Mouse (Mus musculus) midbrain, embryonic 14.5 days (tissue): Measurements from ENCODE around the gene Lpcat1. TPM values are rescaled to one million over a fixed set of nuclear protein-coding genes. Genes with fewer than 3 reads are reported as not detected.

ENCODE experiments used
- ATAC-seq: fragments of 200-750 bp; cut with Nextera tagmentation; 2 replicates; pipeline ENCODE4 v1.8.0; 2017; ENCODE audit warnings: moderate number of reproducible peaks, moderate library complexity; ENCODE audit not compliant: low FRiP score, low TSS enrichment
- DNase-seq: peaks from one replicate; pipeline ENCODE4 v3.0.0-alpha.2; 2015
- H3K27ac ChIP-seq: fragments of 300-500 bp; sonication (generic); replicated peaks from 2 replicates; pipeline ENCODE4 v1.5.1; 2014; ENCODE audit warnings: mild to moderate bottlenecking, low read depth, low read length, moderate library complexity
- H3K27me3 ChIP-seq: fragments of 300-500 bp; sonication (generic); 2 replicates; pipeline ENCODE4 v1.6.1; 2014; ENCODE audit warnings: low read length, control low read depth, mixed read lengths; ENCODE audit not compliant: control insufficient read depth, insufficient read depth
- H3K36me3 ChIP-seq: fragments of 300-500 bp; sonication (generic); 2 replicates; pipeline ENCODE4 v1.6.1; 2014; ENCODE audit warnings: low read length, control low read depth; ENCODE audit not compliant: control insufficient read depth, insufficient read depth
- H3K4me1 ChIP-seq: fragments of 300-500 bp; sonication (generic); 2 replicates; pipeline ENCODE4 v1.6.1; 2014; ENCODE audit warnings: mild to moderate bottlenecking, antibody characterized with exemption, low read length, control low read depth; ENCODE audit not compliant: control insufficient read depth, insufficient read depth
- H3K4me2 ChIP-seq: fragments of 300-500 bp; sonication (generic); 2 replicates; pipeline ENCODE4 v1.6.1; 2014; ENCODE audit warnings: mild to moderate bottlenecking, low read length, moderate library complexity
- H3K4me3 ChIP-seq: fragments of 300-500 bp; sonication (generic); replicated peaks from 2 replicates; pipeline ENCODE4 v1.5.1; 2014; ENCODE audit warnings: low read depth, low read length
- H3K9ac ChIP-seq: fragments of 300-500 bp; sonication (generic); replicated peaks from 2 replicates; pipeline ENCODE4 v1.6.1; 2014; ENCODE audit warnings: mild to moderate bottlenecking, low read length, moderate library complexity
- H3K9me3 ChIP-seq: fragments of 300-500 bp; sonication (generic); 2 replicates; pipeline ENCODE4 v1.6.1; 2016; ENCODE audit warnings: low read length, control low read depth, mixed read lengths; ENCODE audit not compliant: control insufficient read depth
- WGBS: fragments of 180-500 bp; shearing (Covaris S2); extraction: QIAGEN DNeasy Blood & Tissue Kit; methylation state at CpG from one replicate; pipeline ENCODE4 v1.1.7; 2014; 5-methylcytosine and 5-hydroxymethylcytosine counted together
- polyA plus RNA-seq: library from polyadenylated mRNA; unstranded; fragments of >200 nt; fragmentation: Nextera tagmentation; extraction: Ambion mirVana; gene quantifications from 2 replicates; pipeline ENCODE4 v1.2.1, GENCODE M21; 2014

Lpcat1 gene
- polyA plus RNA-seq, 1 experiment from 2014 or later, result 76.9 TPM

- peak; percentile 57 for DNase-seq
- peak; percentile 88 for ATAC-seq
- no peaks in the 10 kb centered on the region for H3K9me3 ChIP-seq
Measured at GRCm38 (mm10) chr13:73467421-73468237, 632 bp downstream of the Lpcat1 start.

GRCm38 (mm10) chr13:73468834-73469233, 1.8 kb downstream of the Lpcat1 start:
- H3K9me3 ChIP-seq, result no peaks in the 10 kb centered on the region
- H3K4me3 ChIP-seq, result no peak overlapping the region
- H3K27me3 ChIP-seq, result no peaks in the 10 kb centered on the region
- 49% methylated on average over 3 of the region's 3 CpGs for WGBS
- DNase-seq (no peak), ATAC-seq (no peak)
- H3K36me3 ChIP-seq, result no peaks in the 10 kb centered on the region
- no peak overlapping the region for H3K27ac ChIP-seq
- 0 out of 2 replicates have a peak overlapping the region, but pooled peaks have one; percentile 14 for H3K9ac ChIP-seq
- H3K4me2 ChIP-seq, result peak overlapping the region; percentile 89
- peaks cover 21% of the 10 kb centered on the region for H3K4me1 ChIP-seq

More at GRCm38 (mm10) chr13:73467421-73468237, 632 bp downstream of the Lpcat1 start:
- H3K9ac ChIP-seq, result peak overlapping the region; percentile 94
- H3K36me3 ChIP-seq, result no peaks in the 10 kb centered on the region
- H3K27ac ChIP-seq, result peak overlapping the region; percentile 95
- H3K4me1 ChIP-seq, result peaks cover 21% of the 10 kb centered on the region
- peak overlapping the region; percentile 89 for H3K4me2 ChIP-seq
- no peaks in the 10 kb centered on the region for H3K27me3 ChIP-seq
- under 1% methylated on average over 52 of the region's 53 CpGs for WGBS
- peak overlapping the region; percentile 91 for H3K4me3 ChIP-seq

DNA sequence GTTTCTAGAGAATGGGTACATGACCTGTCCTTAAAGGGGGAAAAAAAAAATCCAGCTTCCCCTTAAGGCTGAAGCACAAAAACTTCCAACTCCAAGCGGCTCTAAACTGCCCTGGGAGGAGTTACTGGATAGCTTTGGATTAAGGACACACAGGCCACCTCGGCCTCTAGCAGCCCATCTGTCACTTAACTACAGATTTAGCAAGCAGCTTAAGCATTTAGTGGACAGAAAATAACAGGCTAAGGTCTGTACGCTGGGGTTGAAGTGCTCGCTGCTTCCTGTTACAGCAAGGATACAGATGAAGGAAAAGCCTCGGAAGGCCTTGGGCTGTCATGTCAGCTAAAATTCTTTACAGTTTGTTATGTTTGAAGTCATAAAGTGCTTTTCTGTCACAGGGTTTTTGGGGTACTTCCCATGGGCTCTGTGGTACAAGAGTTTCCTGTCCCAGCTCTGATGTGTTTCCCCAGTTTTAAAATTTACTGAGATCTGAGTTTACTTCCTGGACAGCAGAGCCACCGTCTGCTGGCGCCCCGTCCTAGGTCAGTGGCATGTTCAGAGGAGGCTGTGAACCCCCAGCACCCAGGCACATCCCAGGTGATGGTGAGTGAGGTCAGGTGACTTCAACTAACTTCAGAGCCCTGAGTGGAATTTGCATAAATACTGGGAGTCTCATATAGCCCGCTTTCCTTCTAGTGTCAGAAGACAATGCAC, 2.4 kb downstream of the Lpcat1 start:
- no peaks in the 10 kb centered on the region for H3K27me3 ChIP-seq
- DNase-seq (peak; percentile 5), ATAC-seq (no peak)
- peaks cover 21% of the 10 kb centered on the region for H3K4me1 ChIP-seq
- H3K4me2 ChIP-seq, result peak overlapping the region; percentile 89
- 0 out of 2 replicates have a peak overlapping the region, but pooled peaks have one; percentile 14 for H3K9ac ChIP-seq
- H3K9me3 ChIP-seq, result no peaks in the 10 kb centered on the region
- 67% methylated on average over 9 of the region's 9 CpGs for WGBS
- H3K27ac ChIP-seq, result no peak overlapping the region
- no peaks in the 10 kb centered on the region for H3K36me3 ChIP-seq
- no peak overlapping the region for H3K4me3 ChIP-seq

DNA sequence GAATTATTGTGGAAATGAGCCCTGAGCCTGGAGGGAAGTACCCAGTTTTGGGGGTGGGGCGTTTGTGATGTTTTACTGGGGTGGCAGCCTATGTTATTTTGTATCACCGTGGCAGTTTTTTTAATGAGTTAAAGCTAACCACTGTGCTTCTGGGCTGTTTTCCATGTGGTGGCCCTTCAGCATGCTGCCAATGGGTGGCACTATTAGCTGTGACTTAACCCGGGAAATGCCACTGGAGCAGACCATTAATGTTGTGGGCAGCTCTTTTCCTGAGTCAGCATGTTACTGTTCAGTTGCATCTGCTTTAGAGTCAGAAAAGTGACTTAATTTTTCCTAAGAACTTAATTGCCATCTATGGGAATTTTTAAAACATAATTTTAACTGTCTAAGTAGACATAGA, 5.5 kb downstream of the Lpcat1 start:
- ATAC-seq (no peak), DNase-seq (no peak)
- H3K27me3 ChIP-seq, result no peaks in the 10 kb centered on the region
- H3K9ac ChIP-seq, result no peak overlapping the region
- WGBS, result 87% methylated on average over 3 of the region's 3 CpGs
- no peaks in the 10 kb centered on the region for H3K36me3 ChIP-seq
- peaks cover 21% of the 10 kb centered on the region for H3K4me1 ChIP-seq
- no peak overlapping the region for H3K27ac ChIP-seq
- no peaks in the 10 kb centered on the region for H3K9me3 ChIP-seq
- no peak overlapping the region for H3K4me2 ChIP-seq
- H3K4me3 ChIP-seq, result no peak overlapping the region

GRCm38 (mm10) chr13:73473746-73474145, 6.7 kb downstream of the Lpcat1 start:
- Histone ChIP-seq H3K27me3 (no peaks in the 10 kb centered on the region), H3K36me3 (no peaks in the 10 kb centered on the region), H3K9me3 (no peaks in the 10 kb centered on the region), H3K4me3 (no peak overlapping the region), H3K27ac (no peak overlapping the region), H3K4me1 (peaks cover 12% of the 10 kb centered on the region), H3K4me2 (no peak overlapping the region), H3K9ac (no peak overlapping the region)
- ATAC-seq (no peak), DNase-seq (no peak)
- WGBS, result 98% methylated on average over 2 of the region's 2 CpGs

DNA sequence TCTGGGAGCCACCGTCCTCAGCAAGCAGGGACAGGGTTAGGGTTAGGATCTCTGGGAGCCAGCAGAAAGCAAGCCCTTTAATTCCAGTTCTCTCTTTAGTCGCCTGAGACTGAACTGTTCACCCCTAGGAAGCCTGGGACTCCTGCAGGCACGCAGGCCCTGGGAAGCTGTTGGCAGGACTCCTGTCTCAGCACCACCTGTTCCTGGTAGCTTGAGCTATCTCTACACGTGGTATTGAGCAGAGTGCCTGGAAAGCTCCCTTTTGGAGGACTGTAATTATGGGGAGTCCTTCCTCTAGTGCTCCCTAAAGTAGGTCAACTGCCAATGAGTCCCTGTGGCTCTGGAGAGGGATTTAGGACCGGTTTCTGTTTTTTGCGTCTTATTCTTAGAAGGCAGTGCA, 7.2 kb downstream of the Lpcat1 start:
- DNase-seq (no peak), ATAC-seq (no peak)
- no peaks in the 10 kb centered on the region for H3K27me3 ChIP-seq
- no peak overlapping the region for H3K9ac ChIP-seq
- 90% methylated on average over 6 of the region's 6 CpGs for WGBS
- peaks cover 8% of the 10 kb centered on the region for H3K4me1 ChIP-seq
- no peaks in the 10 kb centered on the region for H3K9me3 ChIP-seq
- no peak overlapping the region for H3K27ac ChIP-seq
- H3K4me2 ChIP-seq, result no peak overlapping the region
- no peaks in the 10 kb centered on the region for H3K36me3 ChIP-seq
- H3K4me3 ChIP-seq, result no peak overlapping the region

- 95% methylated on average over 12 of the region's 12 CpGs for WGBS
- no peak for DNase-seq
- no peaks in the 10 kb centered on the region for H3K9me3 ChIP-seq
- no peak overlapping the region for H3K4me3 ChIP-seq
- H3K27ac ChIP-seq, result no peak overlapping the region
- H3K27me3 ChIP-seq, result no peaks in the 10 kb centered on the region
- H3K36me3 ChIP-seq, result no peaks in the 10 kb centered on the region
- ATAC-seq, result no peak
- no peak overlapping the region for H3K4me2 ChIP-seq
- H3K9ac ChIP-seq, result no peak overlapping the region
- no peaks in the 10 kb centered on the region for H3K4me1 ChIP-seq
Measured at GRCm38 (mm10) chr13:73475058-73475980, 8.3 kb downstream of the Lpcat1 start.

- no peak overlapping the region for H3K9ac ChIP-seq
- H3K9me3 ChIP-seq, result no peaks in the 10 kb centered on the region
- no peak overlapping the region for H3K27ac ChIP-seq
- no peaks in the 10 kb centered on the region for H3K36me3 ChIP-seq
- no peaks in the 10 kb centered on the region for H3K4me1 ChIP-seq
- H3K27me3 ChIP-seq, result no peaks in the 10 kb centered on the region
- no peak overlapping the region for H3K4me3 ChIP-seq
- DNase-seq (no peak), ATAC-seq (no peak)
- no peak overlapping the region for H3K4me2 ChIP-seq
- 91% methylated on average over 5 of the region's 5 CpGs for WGBS
Measured at GRCm38 (mm10) chr13:73476259-73476658, 9.3 kb downstream of the Lpcat1 start.
